Mouse (Mus musculus): ENCODE data around the gene Dpp7. TPM values are rescaled to one million over a fixed set of nuclear protein-coding genes. Genes with fewer than 3 reads are reported as not detected.

The Dpp7 gene
- polyA plus RNA-seq, 1 experiment from 2014 or later = 11.2 TPM

GRCm38 (mm10) chr2:25303931-25304656, 52.1 kb downstream of the Dpp7 start:
- H3K4me1 ChIP-seq = peaks cover 12% of the 10 kb centered on the region
- 63% methylated on average over 7 of the region's 7 CpGs for WGBS (ENCODE audit: insufficient replicate concordance)
- peak overlapping the region; percentile 45; the same call in 1 of the 2 replicates for H3K4me3 ChIP-seq
- H3K4me2 ChIP-seq = peak overlapping the region; percentile 67; the same call in 1 of the 2 replicates
- H3K27me3 ChIP-seq (replicated peaks) = peaks cover 79% of the 10 kb centered on the region
- no peak overlapping the region for H3K27ac ChIP-seq
- no peak for ATAC-seq
- H3K9me3 ChIP-seq (replicated peaks) = no peaks in the 10 kb centered on the region
- no peak overlapping the region for H3K9ac ChIP-seq
- no peaks in the 10 kb centered on the region for H3K36me3 ChIP-seq

GRCm38 (mm10) chr2:25303452-25303851, 52.7 kb downstream of the Dpp7 start:
- Histone ChIP-seq H3K4me1 (peaks cover 12% of the 10 kb centered on the region), H3K4me2 (no peak overlapping the region), H3K36me3 (no peaks in the 10 kb centered on the region), H3K9ac (no peak overlapping the region), H3K27ac (no peak overlapping the region), H3K27me3 (replicated peaks) (peaks cover 74% of the 10 kb centered on the region), H3K9me3 (replicated peaks) (no peaks in the 10 kb centered on the region), H3K4me3 (no peak overlapping the region)
- no peak for ATAC-seq
- 46% methylated on average over 3 of the region's 3 CpGs for WGBS (ENCODE audit: insufficient replicate concordance)

Other genes with a start within 250 kb of the Dpp7 start
- 5.9 and 6.2 TPM in 2 replicates for gene Nrarp, start 175.6 kb downstream of the Dpp7 start, polyA plus RNA-seq (2016; fragmentation: Nextera tagmentation; extraction: Ambion mirVana)
- 7.2 and 7.4 TPM in 2 replicates for gene Tor4a, start 159.5 kb downstream of the Dpp7 start, polyA plus RNA-seq (2016; fragmentation: Nextera tagmentation; extraction: Ambion mirVana)
- gene Nelfb, start 144.9 kb downstream of the Dpp7 start, polyA plus RNA-seq (2016; fragmentation: Nextera tagmentation; extraction: Ambion mirVana) = 56.7 and 61.5 TPM in 2 replicates
- not detected in 2 replicates for gene Stpg3, start 141.7 kb downstream of the Dpp7 start, polyA plus RNA-seq (2016; fragmentation: Nextera tagmentation; extraction: Ambion mirVana)
- 1.2 TPM in 1 of 2 replicates, not detected in the other for gene Fam166a, start 137.6 kb downstream of the Dpp7 start, polyA plus RNA-seq (2016; fragmentation: Nextera tagmentation; extraction: Ambion mirVana)
- 901 and 931 TPM in 2 replicates for gene Tubb4b, start 131.7 kb downstream of the Dpp7 start, polyA plus RNA-seq (2016; fragmentation: Nextera tagmentation; extraction: Ambion mirVana)
- 0.17 TPM in 1 of 2 replicates, not detected in the other for gene Slc34a3, start 122.0 kb downstream of the Dpp7 start, polyA plus RNA-seq (2016; fragmentation: Nextera tagmentation; extraction: Ambion mirVana)
- 0.10 and 0.11 TPM in 2 replicates for gene Rnf224, start 119.6 kb downstream of the Dpp7 start, polyA plus RNA-seq (2016; fragmentation: Nextera tagmentation; extraction: Ambion mirVana)
- gene Rnf208, start 114.1 kb downstream of the Dpp7 start, polyA plus RNA-seq (2016; fragmentation: Nextera tagmentation; extraction: Ambion mirVana) = 1.8 and 2.4 TPM in 2 replicates
- not detected in 2 replicates for gene Cysrt1, start 113.9 kb downstream of the Dpp7 start, polyA plus RNA-seq (2016; fragmentation: Nextera tagmentation; extraction: Ambion mirVana)
- gene AL732309.1, start 109.5 kb downstream of the Dpp7 start, polyA plus RNA-seq (2016; fragmentation: Nextera tagmentation; extraction: Ambion mirVana) = 4.4 and 4.8 TPM in 2 replicates
- gene Tmem203, start 100.9 kb downstream of the Dpp7 start, polyA plus RNA-seq (2016; fragmentation: Nextera tagmentation; extraction: Ambion mirVana) = 16.2 and 17.3 TPM in 2 replicates
- 7.9 and 9.0 TPM in 2 replicates for gene Tprn, start 93.7 kb downstream of the Dpp7 start, polyA plus RNA-seq (2016; fragmentation: Nextera tagmentation; extraction: Ambion mirVana)
- gene Ssna1, start 83.9 kb downstream of the Dpp7 start, polyA plus RNA-seq (2016; fragmentation: Nextera tagmentation; extraction: Ambion mirVana) = 164 and 179 TPM in 2 replicates
- 63.6 and 65.3 TPM in 2 replicates for gene Anapc2, start 83.9 kb downstream of the Dpp7 start, polyA plus RNA-seq (2016; fragmentation: Nextera tagmentation; extraction: Ambion mirVana)
- gene Tmem210, start 68.2 kb downstream of the Dpp7 start, polyA plus RNA-seq (2016; fragmentation: Nextera tagmentation; extraction: Ambion mirVana) = not detected in 2 replicates
- gene Lrrc26, start 66.4 kb downstream of the Dpp7 start, polyA plus RNA-seq (2016; fragmentation: Nextera tagmentation; extraction: Ambion mirVana) = not detected in 2 replicates
- 0.24 and 0.41 TPM in 2 replicates for gene Grin1, start 37.2 kb downstream of the Dpp7 start, polyA plus RNA-seq (2016; fragmentation: Nextera tagmentation; extraction: Ambion mirVana)
- gene Man1b1, start 24.0 kb downstream of the Dpp7 start, polyA plus RNA-seq (2016; fragmentation: Nextera tagmentation; extraction: Ambion mirVana) = 29.4 and 30.5 TPM in 2 replicates
- 13.5 and 14.0 TPM in 2 replicates for gene Uap1l1, start 9.3 kb upstream of the Dpp7 start, polyA plus RNA-seq (2016; fragmentation: Nextera tagmentation; extraction: Ambion mirVana)
- 34.6 and 38.0 TPM in 2 replicates for gene Sapcd2, start 16.0 kb upstream of the Dpp7 start, polyA plus RNA-seq (2016; fragmentation: Nextera tagmentation; extraction: Ambion mirVana)
- 0.13 and 0.19 TPM in 2 replicates for gene Entpd2, start 39.5 kb upstream of the Dpp7 start, polyA plus RNA-seq (2016; fragmentation: Nextera tagmentation; extraction: Ambion mirVana)
- 5.3 and 5.6 TPM in 2 replicates for gene Npdc1, start 43.0 kb upstream of the Dpp7 start, polyA plus RNA-seq (2016; fragmentation: Nextera tagmentation; extraction: Ambion mirVana)
- gene Fut7, start 66.9 kb upstream of the Dpp7 start, polyA plus RNA-seq (2016; fragmentation: Nextera tagmentation; extraction: Ambion mirVana) = 0.31 and 0.54 TPM in 2 replicates
- 2.8 and 3.1 TPM in 2 replicates for gene Abca2, start 72.3 kb upstream of the Dpp7 start, polyA plus RNA-seq (2016; fragmentation: Nextera tagmentation; extraction: Ambion mirVana)
- gene Clic3, start 100.5 kb upstream of the Dpp7 start, polyA plus RNA-seq (2016; fragmentation: Nextera tagmentation; extraction: Ambion mirVana) = 0.45 and 0.68 TPM in 2 replicates
- 9.1 and 11.4 TPM in 2 replicates for gene Paxx, start 104.7 kb upstream of the Dpp7 start, polyA plus RNA-seq (2016; fragmentation: Nextera tagmentation; extraction: Ambion mirVana)
- 0.20 and 0.22 TPM in 2 replicates for gene Ptgds, start 113.7 kb upstream of the Dpp7 start, polyA plus RNA-seq (2016; fragmentation: Nextera tagmentation; extraction: Ambion mirVana)
- gene Lcn12, start 137.6 kb upstream of the Dpp7 start, polyA plus RNA-seq (2016; fragmentation: Nextera tagmentation; extraction: Ambion mirVana) = not detected in 2 replicates
- 39.9 and 42.7 TPM in 2 replicates for gene Fbxw5, start 144.4 kb upstream of the Dpp7 start, polyA plus RNA-seq (2016; fragmentation: Nextera tagmentation; extraction: Ambion mirVana)
- 17.4 and 18.8 TPM in 2 replicates for gene C8g, start 145.4 kb upstream of the Dpp7 start, polyA plus RNA-seq (2016; fragmentation: Nextera tagmentation; extraction: Ambion mirVana)
- 22.4 and 24.4 TPM in 2 replicates for gene Traf2, start 190.6 kb upstream of the Dpp7 start, polyA plus RNA-seq (2016; fragmentation: Nextera tagmentation; extraction: Ambion mirVana)
- gene Edf1, start 201.5 kb upstream of the Dpp7 start, polyA plus RNA-seq (2016; fragmentation: Nextera tagmentation; extraction: Ambion mirVana) = 293 and 311 TPM in 2 replicates
- 0.38 and 0.45 TPM in 2 replicates for gene Mamdc4, start 218.5 kb upstream of the Dpp7 start, polyA plus RNA-seq (2016; fragmentation: Nextera tagmentation; extraction: Ambion mirVana)
- gene Phpt1, start 218.9 kb upstream of the Dpp7 start, polyA plus RNA-seq (2016; fragmentation: Nextera tagmentation; extraction: Ambion mirVana) = 67.8 and 69.2 TPM in 2 replicates
- not detected in 2 replicates for gene Ajm1, start 225.4 kb upstream of the Dpp7 start, polyA plus RNA-seq (2016; fragmentation: Nextera tagmentation; extraction: Ambion mirVana)